Mouse (Mus musculus): ENCODE data around the gene Ccdc172. TPM values are rescaled to one million over a fixed set of nuclear protein-coding genes. Genes with fewer than 3 reads are reported as not detected.

Gene Ccdc172
- total and polyA plus RNA-seq, 2 experiments from 2014 or later: not detected

DNA sequence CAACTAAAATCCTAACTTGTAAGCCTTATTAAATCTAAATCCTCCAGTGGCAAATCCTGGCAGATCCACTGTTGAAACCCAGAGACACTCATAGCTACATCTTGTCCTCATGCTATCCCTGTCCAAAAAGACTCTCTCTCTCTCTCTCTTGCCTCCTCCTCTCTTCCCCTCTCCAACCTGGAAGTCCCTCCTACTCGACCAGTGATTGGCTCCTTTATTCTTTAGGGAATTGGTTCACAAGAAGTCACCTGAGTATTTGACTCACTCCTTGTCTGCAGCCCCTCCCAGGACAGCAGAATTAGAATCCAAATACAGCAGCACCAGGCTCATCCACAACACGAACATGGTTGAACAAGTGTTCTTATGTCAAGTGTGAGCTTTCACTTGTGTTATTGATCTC is 74.3 kb downstream of the Ccdc172 start:
- 74% methylated on average over 2 of the region's 2 CpGs for WGBS
- no peaks in the 10 kb centered on the region for H3K9me3 ChIP-seq (ENCODE audit: low read length)
- DNase-seq (ENCODE audit: low spot score) (no peak), ATAC-seq (no peak)
- no peak overlapping the region for H3K4me2 ChIP-seq (ENCODE audit: low read depth, low read length)
- H3K36me3 ChIP-seq (ENCODE audit: insufficient read depth, low read length): no peaks in the 10 kb centered on the region
- TF ChIP-seq CTCF (IDR thresholded peaks at IDR 0.05; ENCODE audit: low read depth): no peak
- H3K27me3 ChIP-seq (ENCODE audit: insufficient read depth, low read length): no peaks in the 10 kb centered on the region
- no peak overlapping the region for H3K4me3 ChIP-seq (ENCODE audit: low read length)
- H3K27ac ChIP-seq: no peak overlapping the region
- H3K4me1 ChIP-seq (ENCODE audit: insufficient read depth, low read length): no peaks in the 10 kb centered on the region
- no peak overlapping the region for H3K9ac ChIP-seq (replicated peaks; ENCODE audit: low read length)

DNA sequence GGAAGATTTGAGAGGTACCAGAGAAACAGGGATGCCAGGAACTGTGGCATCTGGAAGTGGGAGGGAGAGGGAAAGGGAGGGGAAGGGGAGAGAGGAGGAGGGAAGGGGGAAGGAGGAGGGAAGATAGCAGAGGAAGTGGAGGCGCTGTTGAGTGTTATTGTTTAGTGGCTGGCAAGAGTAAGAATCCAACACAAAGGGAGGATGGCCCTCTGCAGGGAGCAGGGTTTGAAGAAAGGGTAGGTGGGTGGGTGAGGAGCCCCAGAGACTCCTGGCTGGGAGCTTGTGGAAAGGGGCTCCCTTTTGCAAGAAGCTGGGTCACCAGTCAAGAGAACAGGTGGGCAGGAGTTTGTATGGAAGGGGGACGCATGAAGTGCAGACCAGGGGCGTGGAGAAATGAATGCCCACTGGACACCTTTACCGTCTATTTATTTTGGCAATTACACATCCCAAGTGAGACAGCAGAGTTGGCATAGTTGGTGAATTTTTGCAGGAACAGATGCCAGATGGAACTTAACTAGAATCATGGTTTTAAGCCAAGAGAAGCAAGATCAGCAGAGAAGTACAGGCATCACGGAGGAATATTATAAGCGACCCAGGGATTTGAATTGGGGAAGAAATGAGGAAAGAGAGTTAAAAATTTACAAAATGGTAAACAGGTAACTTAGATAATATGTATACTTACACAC is 78.6 kb downstream of the Ccdc172 start:
- DNase-seq (ENCODE audit: low spot score) (no peak), ATAC-seq (no peak)
- Histone ChIP-seq H3K27ac (no peak overlapping the region), H3K27me3 (ENCODE audit: insufficient read depth, low read length) (no peaks in the 10 kb centered on the region), H3K4me2 (ENCODE audit: low read depth, low read length) (no peak overlapping the region), H3K36me3 (ENCODE audit: insufficient read depth, low read length) (no peaks in the 10 kb centered on the region), H3K9ac (replicated peaks; ENCODE audit: low read length) (no peak overlapping the region), H3K9me3 (ENCODE audit: low read length) (0 out of 2 replicates have a peak, but pooled peaks cover 2% of the 10 kb centered on the region), H3K4me1 (ENCODE audit: insufficient read depth, low read length) (no peaks in the 10 kb centered on the region), H3K4me3 (ENCODE audit: low read length) (no peak overlapping the region)
- whole genome bisulfite sequencing: 58% methylated on average over 6 of the region's 6 CpGs
- TF ChIP-seq CTCF (IDR thresholded peaks at IDR 0.05; ENCODE audit: low read depth): no peak

DNA sequence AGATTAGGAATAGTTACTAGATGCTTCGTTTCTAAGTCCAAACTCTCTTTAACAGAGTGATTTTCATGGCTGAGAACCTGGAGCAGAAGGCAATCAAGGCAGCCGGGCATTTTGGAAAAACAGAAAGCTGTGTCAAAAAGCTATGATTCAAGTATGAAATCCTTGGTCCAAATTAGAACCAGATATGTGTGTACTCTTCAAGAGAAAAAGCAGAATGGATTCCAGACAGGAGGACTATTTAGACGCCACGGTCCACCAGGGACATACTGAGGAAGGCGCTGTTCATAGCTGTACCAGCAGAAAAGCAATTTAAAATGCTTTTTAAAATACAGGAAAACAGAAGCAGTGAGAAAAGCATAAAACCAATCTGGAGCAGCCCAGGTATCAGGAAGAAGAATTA is 88.6 kb downstream of the Ccdc172 start:
- TF ChIP-seq CTCF (IDR thresholded peaks at IDR 0.05; ENCODE audit: low read depth): no peak
- H3K9ac ChIP-seq (replicated peaks; ENCODE audit: low read length): no peak overlapping the region
- 0 out of 2 replicates have a peak, but pooled peaks cover 3% of the 10 kb centered on the region for H3K9me3 ChIP-seq (ENCODE audit: low read length)
- no peaks in the 10 kb centered on the region for H3K36me3 ChIP-seq (ENCODE audit: insufficient read depth, low read length)
- no peak overlapping the region for H3K4me3 ChIP-seq (ENCODE audit: low read length)
- H3K27me3 ChIP-seq (ENCODE audit: insufficient read depth, low read length): no peaks in the 10 kb centered on the region
- H3K4me2 ChIP-seq (ENCODE audit: low read depth, low read length): no peak overlapping the region
- no peak for ATAC-seq
- no peak overlapping the region for H3K27ac ChIP-seq
- no peaks in the 10 kb centered on the region for H3K4me1 ChIP-seq (ENCODE audit: insufficient read depth, low read length)
- WGBS: 86% methylated on average over 5 of the region's 5 CpGs
- no peak for DNase-seq (ENCODE audit: low spot score)

Other genes with a start within 250 kb of the Ccdc172 start
- gene Gfra1, start 56.1 kb upstream of the Ccdc172 start, total RNA-seq (2014; rRNA removed): 59.8 and 63.9 TPM in 2 replicates
- gene Gfra1, start 56.1 kb upstream of the Ccdc172 start, polyA plus RNA-seq (2015; fragmentation: Nextera tagmentation; extraction: Ambion mirVana): 31.4 and 32.3 TPM in 2 replicates
- gene Pnlip, start 140.5 kb downstream of the Ccdc172 start, total RNA-seq (2014; rRNA removed): 0.65 and 1.3 TPM in 2 replicates
- gene Pnlip, start 140.5 kb downstream of the Ccdc172 start, polyA plus RNA-seq (2015; fragmentation: Nextera tagmentation; extraction: Ambion mirVana): 1.4 and 1.5 TPM in 2 replicates
- gene Pnliprp1, start 216.9 kb downstream of the Ccdc172 start, total RNA-seq (2014; rRNA removed): not detected in 2 replicates
- not detected in 2 replicates for gene Pnliprp1, start 216.9 kb downstream of the Ccdc172 start, polyA plus RNA-seq (2015; fragmentation: Nextera tagmentation; extraction: Ambion mirVana)
- not detected in 2 replicates for gene Pnliprp2, start 247.7 kb downstream of the Ccdc172 start, total RNA-seq (2014; rRNA removed)
- gene Pnliprp2, start 247.7 kb downstream of the Ccdc172 start, polyA plus RNA-seq (2015; fragmentation: Nextera tagmentation; extraction: Ambion mirVana): not detected in 2 replicates

Measured in hindbrain, postnatal 0 days (tissue).